Mouse (Mus musculus) myocyte (in vitro differentiated cells): ENCODE measurements at regions not wholly inside any gene's neighbourhood (a gene's known extent, or its start where the extent isn't known, plus 50 kb on each side); places are given as distances from the start of the nearest gene placed in this dataset.
A peak's percentile ranks its signal among the peaks of the same experiment; 100 is the strongest.

Experiments
- H3K27me3 ChIP-seq: one replicate; pipeline ENCODE4 v1.6.1; 2011; ENCODE audit not compliant: control insufficient read depth, insufficient read depth, insufficient read length
- H3K36me3 ChIP-seq: one replicate; pipeline ENCODE4 v1.6.1; 2011; ENCODE audit not compliant: control insufficient read depth, insufficient read depth
- H3K4me2 ChIP-seq: one replicate; pipeline ENCODE4 v1.6.1; 2011; ENCODE audit warnings: low read depth, control low read depth
- H3K4me3 ChIP-seq: one replicate; pipeline ENCODE4 v1.5.1; 2011; ENCODE audit warnings: mild to moderate bottlenecking, control low read depth, moderate library complexity
- H3K79me2 ChIP-seq: one replicate; pipeline ENCODE4 v1.6.1; 2011; ENCODE audit not compliant: control insufficient read depth, insufficient read depth
- H3ac ChIP-seq: one replicate; pipeline ENCODE4 v1.6.1; 2011; ENCODE audit not compliant: control insufficient read depth, insufficient read length
- CEBPB ChIP-seq: IDR thresholded peaks from 2 replicates; pipeline ENCODE4 v1.6.1; 2011; ENCODE audit warnings: mild to moderate bottlenecking, moderate library complexity; ENCODE audit not compliant: poor library complexity, insufficient read depth, severe bottlenecking
- E2F4 ChIP-seq: IDR thresholded peaks from one replicate; pipeline ENCODE4 v1.6.1; 2011; ENCODE audit warnings: mild to moderate bottlenecking, control low read depth, moderate library complexity; ENCODE audit not compliant: insufficient read depth
- MAX ChIP-seq: IDR thresholded peaks from one replicate; pipeline ENCODE4 v1.6.1; 2011; ENCODE audit warnings: low read depth, mild to moderate bottlenecking, control low read depth
- MYOD1 ChIP-seq, 3 experiments: IDR thresholded peaks; one replicate each; pipeline ENCODE4 v1.6.1; 2011; ENCODE audit warnings: control low read depth in 2 of 3, low read depth in 2 of 3, mild to moderate bottlenecking in 2 of 3, moderate library complexity in 1 of 3; ENCODE audit not compliant: insufficient read length in 2 of 3, control insufficient read depth in 1 of 3
- MYOG ChIP-seq, 3 experiments: IDR thresholded peaks; one replicate each; pipeline ENCODE4 v1.6.1; 2011; ENCODE audit warnings: control low read depth in 2 of 3, low read depth in 2 of 3, mild to moderate bottlenecking in 2 of 3; ENCODE audit not compliant: insufficient read length in 2 of 3, control insufficient read depth in 1 of 3, insufficient read depth in 1 of 3
- POLR2A ChIP-seq: IDR thresholded peaks from one replicate; pipeline ENCODE4 v1.6.1; 2011; ENCODE audit warnings: low read depth, mild to moderate bottlenecking, control low read depth, moderate library complexity; ENCODE audit not compliant: insufficient read length
- POLR2AphosphoS2 ChIP-seq: IDR thresholded peaks from one replicate; pipeline ENCODE4 v1.6.1; 2011; ENCODE audit warnings: low read depth, control low read depth; ENCODE audit not compliant: insufficient read length
- REST ChIP-seq: IDR thresholded peaks from one replicate; pipeline ENCODE4 v1.6.1; 2011; ENCODE audit warnings: mild to moderate bottlenecking, control low read depth, moderate library complexity; ENCODE audit not compliant: insufficient read depth, insufficient read length
- SRF ChIP-seq: IDR thresholded peaks from one replicate; pipeline ENCODE4 v1.6.1; 2011; ENCODE audit warnings: low read depth; ENCODE audit not compliant: control insufficient read depth, insufficient read length
- TCF12 ChIP-seq: IDR thresholded peaks from one replicate; pipeline ENCODE4 v1.6.1; 2011; ENCODE audit warnings: mild to moderate bottlenecking, control low read depth; ENCODE audit not compliant: poor library complexity, insufficient read depth, severe bottlenecking
- TCF3 ChIP-seq: IDR thresholded peaks from one replicate; pipeline ENCODE4 v1.6.1; 2011; ENCODE audit warnings: low read depth, control low read depth; ENCODE audit not compliant: insufficient read length
- USF1 ChIP-seq: IDR thresholded peaks from one replicate; pipeline ENCODE4 v1.6.1; 2011; ENCODE audit warnings: low read depth, mild to moderate bottlenecking, control low read depth, moderate library complexity

GRCm38 (mm10) chr6:117534991-117535390 is 306.0 kb upstream of the Zfp637 start:
- no peaks in the 10 kb centered on the region for H3K36me3 ChIP-seq
- no peaks in the 10 kb centered on the region for H3K79me2 ChIP-seq
- TF ChIP-seq CEBPB (no peak), REST (no peak), SRF (no peak), MYOG (IDR thresholded peaks at IDR 0.05; ENCODE audit: control insufficient read depth in 1 of 3, insufficient read depth in 1 of 3, insufficient read length in 2 of 3, low read depth in 2 of 3) (no peak), POLR2AphosphoS2 (no peak), TCF12 (no peak), MAX (no peak), MYOD1 (IDR thresholded peaks at IDR 0.05; ENCODE audit: control insufficient read depth in 1 of 3, insufficient read length in 2 of 3, low read depth in 2 of 3) (no peak), POLR2A (no peak), TCF3 (no peak), USF1 (no peak)

GRCm38 (mm10) chr6:117536084-117536483 is 304.9 kb upstream of the Zfp637 start:
- Histone ChIP-seq H3K79me2 (no peaks in the 10 kb centered on the region), H3K4me3 (no peak overlapping the region), H3K4me2 (no peak overlapping the region), H3ac (no peak overlapping the region), H3K36me3 (no peaks in the 10 kb centered on the region), H3K27me3 (no peaks in the 10 kb centered on the region)
- TF ChIP-seq TCF12 (no peak), MYOD1 (IDR thresholded peaks at IDR 0.05; ENCODE audit: control insufficient read depth in 1 of 3, insufficient read length in 2 of 3, low read depth in 2 of 3) (no peak), USF1 (no peak), MYOG (IDR thresholded peaks at IDR 0.05; ENCODE audit: control insufficient read depth in 1 of 3, insufficient read depth in 1 of 3, insufficient read length in 2 of 3, low read depth in 2 of 3) (no peak), REST (no peak), TCF3 (no peak)

More at GRCm38 (mm10) chr6:117534991-117535390, 306.0 kb upstream of the Zfp637 start:
- no peak overlapping the region for H3ac ChIP-seq
- no peak overlapping the region for H3K4me2 ChIP-seq
- H3K4me3 ChIP-seq = no peak overlapping the region
- H3K27me3 ChIP-seq = no peaks in the 10 kb centered on the region

DNA sequence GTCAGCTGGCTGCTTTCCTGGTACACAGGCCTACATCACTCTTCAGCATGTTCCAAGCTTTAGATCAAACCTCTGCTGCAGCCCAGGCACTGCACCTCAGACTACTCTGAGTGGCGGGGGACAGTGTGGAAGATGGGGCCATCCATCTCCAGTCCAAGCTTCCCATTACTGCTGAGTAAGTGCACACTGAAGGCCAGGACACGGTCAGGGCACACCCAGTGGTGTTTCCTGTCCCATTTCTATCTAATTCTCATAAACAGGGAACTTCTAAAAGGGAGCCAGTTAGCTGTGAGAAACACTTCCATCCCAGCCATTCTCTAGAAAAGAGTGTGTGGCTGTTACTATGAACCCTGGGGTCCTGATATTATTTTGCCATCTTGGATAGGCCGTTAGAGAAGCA is 298.5 kb upstream of the Zfp637 start:
- no peaks in the 10 kb centered on the region for H3K27me3 ChIP-seq

DNA sequence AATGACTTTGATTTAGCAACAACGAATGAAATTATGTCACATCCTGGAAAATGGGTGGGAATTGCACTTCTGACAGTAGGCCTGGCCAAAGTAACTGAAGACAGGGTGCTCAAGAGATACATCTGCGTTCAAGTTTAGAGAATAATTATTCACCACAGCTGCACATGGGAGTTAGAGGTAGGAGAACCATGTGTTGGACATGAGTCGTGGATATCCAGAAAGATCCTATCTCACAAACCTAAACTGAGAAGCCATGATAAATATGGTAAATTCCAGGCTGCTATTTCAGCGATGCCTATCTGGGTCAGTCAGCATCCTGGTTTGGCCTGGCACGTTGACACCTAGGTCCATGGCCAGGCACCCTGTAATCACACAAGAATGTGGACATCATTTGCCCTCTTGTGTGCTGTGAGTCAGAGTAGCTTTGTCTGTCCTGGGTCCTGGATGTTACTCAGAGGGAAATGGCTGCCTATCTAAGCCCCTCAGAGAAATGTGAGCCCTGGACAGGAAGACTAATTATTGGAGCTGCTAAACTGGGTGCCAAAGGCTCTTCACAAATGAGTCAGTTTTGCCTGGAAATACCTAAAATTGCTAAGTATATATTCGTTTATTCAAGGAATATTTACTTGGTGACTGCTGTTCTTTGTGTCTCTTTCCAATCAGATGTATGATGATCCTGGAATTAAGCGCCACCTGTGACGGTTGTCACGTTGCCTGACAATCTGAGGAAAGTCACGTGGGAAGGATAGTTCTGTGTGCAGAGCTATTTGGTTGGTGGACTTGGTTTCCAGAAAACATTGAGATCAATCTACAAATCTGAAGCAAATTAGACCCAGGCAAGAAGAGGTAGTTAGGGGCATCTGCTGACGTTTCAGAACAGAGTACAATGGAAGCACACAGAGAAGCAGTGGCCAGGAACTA is 296.4 kb upstream of the Zfp637 start:
- Histone ChIP-seq H3ac (no peak overlapping the region), H3K79me2 (no peaks in the 10 kb centered on the region), H3K36me3 (no peaks in the 10 kb centered on the region), H3K4me3 (no peak overlapping the region), H3K27me3 (no peaks in the 10 kb centered on the region), H3K4me2 (peak overlapping the region; percentile 42)
- TF ChIP-seq SRF = no peak
- peak; percentile 72 for TF ChIP-seq USF1
- TF ChIP-seq MYOD1 (IDR thresholded peaks at IDR 0.05; ENCODE audit: control insufficient read depth in 1 of 3, insufficient read length in 2 of 3, low read depth in 2 of 3) = peak in 1 of 3 experiments; percentile 29

More for the DNA sequence above, 298.5 kb upstream of the Zfp637 start:
- no peak for TF ChIP-seq MYOG (IDR thresholded peaks at IDR 0.05; ENCODE audit: control insufficient read depth in 1 of 3, insufficient read depth in 1 of 3, insufficient read length in 2 of 3, low read depth in 2 of 3)
- Histone ChIP-seq H3K79me2 (no peaks in the 10 kb centered on the region), H3K36me3 (no peaks in the 10 kb centered on the region), H3ac (no peak overlapping the region), H3K4me2 (no peak overlapping the region), H3K4me3 (no peak overlapping the region)

- Histone ChIP-seq H3K36me3 (no peaks in the 10 kb centered on the region), H3K4me3 (no peak overlapping the region), H3K79me2 (no peaks in the 10 kb centered on the region), H3K4me2 (no peak overlapping the region), H3ac (no peak overlapping the region), H3K27me3 (no peaks in the 10 kb centered on the region)
- TF ChIP-seq MAX = no peak
- no peak for TF ChIP-seq E2F4
- TF ChIP-seq TCF3 = no peak
- no peak for TF ChIP-seq POLR2A
- no peak for TF ChIP-seq MYOG (IDR thresholded peaks at IDR 0.05; ENCODE audit: control insufficient read depth in 1 of 3, insufficient read depth in 1 of 3, insufficient read length in 2 of 3, low read depth in 2 of 3)
- TF ChIP-seq SRF = no peak
- no peak for TF ChIP-seq POLR2AphosphoS2
- no peak for TF ChIP-seq USF1
- TF ChIP-seq MYOD1 (IDR thresholded peaks at IDR 0.05; ENCODE audit: control insufficient read depth in 1 of 3, insufficient read length in 2 of 3, low read depth in 2 of 3) = no peak
- no peak for TF ChIP-seq REST
- TF ChIP-seq TCF12 = no peak
- TF ChIP-seq CEBPB = no peak
Observed at GRCm38 (mm10) chr6:117550930-117551329, 290.1 kb upstream of the Zfp637 start.
